Mouse (Mus musculus): Measurements from ENCODE around the gene Cux2.

Gene Cux2

GRCm38 (mm10) chr5:121961256-121961655, 88.6 kb downstream of the Cux2 start:
- no peak for DNase-seq

- DNase-seq: no peak
Observed at GRCm38 (mm10) chr5:121959688-121960087, 90.2 kb downstream of the Cux2 start.

- DNase-seq: no peak
Observed at GRCm38 (mm10) chr5:121958551-121958950, 91.4 kb downstream of the Cux2 start.

- no peak for DNase-seq
Observed at GRCm38 (mm10) chr5:121955806-121956205, 94.1 kb downstream of the Cux2 start.

GRCm38 (mm10) chr5:121950175-121950574, 99.7 kb downstream of the Cux2 start:
- DNase-seq: no peak

- no peak for DNase-seq
Observed at GRCm38 (mm10) chr5:121949050-121949443, 100.9 kb downstream of the Cux2 start.

- no peak for DNase-seq
Observed at GRCm38 (mm10) chr5:121948302-121949049, 101.4 kb downstream of the Cux2 start.

GRCm38 (mm10) chr5:121946657-121947245, 103.2 kb downstream of the Cux2 start:
- no peak for DNase-seq

GRCm38 (mm10) chr5:121945819-121946218, 104.1 kb downstream of the Cux2 start:
- DNase-seq: peak; percentile 34 to 45

GRCm38 (mm10) chr5:121944021-121944790, 105.7 kb downstream of the Cux2 start:
- DNase-seq: no peak

- no peak for DNase-seq
Observed at GRCm38 (mm10) chr5:121943472-121943871, 106.4 kb downstream of the Cux2 start.

- DNase-seq: no peak
Observed at GRCm38 (mm10) chr5:121938065-121938849, 111.6 kb downstream of the Cux2 start.

GRCm38 (mm10) chr5:121930261-121930660, 119.6 kb downstream of the Cux2 start:
- no peak for DNase-seq

GRCm38 (mm10) chr5:121928362-121929000, 121.4 kb downstream of the Cux2 start:
- peak; percentile 17 to 46 for DNase-seq

GRCm38 (mm10) chr5:121926543-121926814, 123.4 kb downstream of the Cux2 start:
- DNase-seq: no peak

- no peak for DNase-seq
Observed at GRCm38 (mm10) chr5:121925751-121926542, 124.0 kb downstream of the Cux2 start.

- no peak for DNase-seq
Observed at GRCm38 (mm10) chr5:121925291-121925690, 124.6 kb downstream of the Cux2 start.

GRCm38 (mm10) chr5:121924423-121924822, 125.5 kb downstream of the Cux2 start:
- DNase-seq: peak in 1 of 2 experiments; percentile 13

- DNase-seq: no peak
Observed at GRCm38 (mm10) chr5:121922942-121923826, 126.7 kb downstream of the Cux2 start.

- DNase-seq: no peak
Observed at GRCm38 (mm10) chr5:121919216-121919615, 130.7 kb downstream of the Cux2 start.

- no peak for DNase-seq
Observed at GRCm38 (mm10) chr5:121916813-121917212, 133.1 kb downstream of the Cux2 start.

Data from lung, adult 18-20 months (tissue).